Mouse (Mus musculus): ENCODE measurements at regions not wholly inside any gene's neighbourhood (a gene's known extent, or its start where the extent isn't known, plus 50 kb on each side); places are given as distances from the start of the nearest gene placed in this dataset.
"Not testable (repeated sequence)": the region's sequence is repeated elsewhere in the genome, so short reads cannot be mapped to it uniquely, and the experiment has no call there.

DNA sequence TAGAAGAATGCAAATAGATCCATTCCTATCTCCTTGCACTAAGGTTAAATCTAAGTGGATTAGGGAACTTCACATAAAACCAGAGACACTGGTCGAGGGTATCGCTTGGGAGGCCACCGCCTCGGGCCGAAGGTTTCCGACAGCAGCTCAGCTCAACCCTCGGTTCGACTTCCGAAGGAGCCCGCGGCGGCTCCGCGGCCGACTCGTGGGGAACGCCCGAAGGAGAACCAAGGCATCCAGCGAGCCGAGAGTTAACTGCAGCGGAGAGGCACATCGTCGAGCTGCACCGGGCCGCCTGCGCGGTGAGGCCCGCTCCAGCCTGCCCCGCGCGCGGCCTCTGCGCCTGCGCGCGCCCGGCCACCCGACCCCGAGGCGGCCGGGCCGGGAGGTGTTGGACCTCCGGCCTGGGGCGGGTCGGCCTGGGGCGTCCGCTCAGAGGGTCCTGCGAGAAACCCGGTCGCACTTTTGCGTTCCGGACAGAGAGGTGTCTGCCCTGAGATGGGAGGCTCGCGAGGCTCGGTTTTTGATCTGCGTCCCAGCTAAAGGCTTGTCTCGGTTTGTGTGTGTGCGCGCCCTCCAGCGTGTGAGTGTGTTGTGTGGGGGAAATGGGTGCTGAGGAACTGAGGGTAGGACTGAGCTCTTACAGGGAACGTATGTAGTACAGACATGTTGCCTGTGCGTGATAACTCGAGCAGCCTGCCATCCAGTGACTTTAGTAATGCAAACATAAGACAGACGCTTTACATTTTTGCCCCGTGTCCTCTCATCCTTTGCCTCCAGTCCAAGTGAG, 50.9 kb upstream of the Vmn2r9 start:
- peak; percentile 100 for ATAC-seq (replicated peaks)
- not testable (repeated sequence) for H3K27ac ChIP-seq; H3K9ac ChIP-seq; H3K36me3 ChIP-seq (replicated peaks); H3K27me3 ChIP-seq (replicated peaks); H3K4me1 ChIP-seq; H3K9me3 ChIP-seq
- Histone ChIP-seq H3K4me3 (peak overlapping the region; percentile 36), H3K4me2 (peak overlapping the region; percentile 49)
- WGBS = under 1% methylated on average over 48 of the region's 65 CpGs
